Mouse (Mus musculus) embryonic facial prominence, embryonic 12.5 days (tissue): Measurements from ENCODE around the gene Sox6. TPM values are rescaled to one million over a fixed set of nuclear protein-coding genes. Genes with fewer than 3 reads are reported as not detected.

Experiments used
- ATAC-seq: fragments of 200-750 bp; cut with Nextera tagmentation; 2 replicates; pipeline ENCODE4 v1.8.0; 2017; ENCODE audit not compliant: insufficient number of reproducible peaks, insufficient read depth, low FRiP score, low TSS enrichment
- H3K27ac ChIP-seq: fragments of 300-500 bp; sonication (generic); 2 replicates; pipeline ENCODE4 v1.5.1; 2016; ENCODE audit warnings: mild to moderate bottlenecking
- H3K27me3 ChIP-seq: fragments of 300-500 bp; sonication (generic); 2 replicates; pipeline ENCODE4 v1.6.1; 2016; ENCODE audit warnings: mild to moderate bottlenecking, moderate library complexity
- H3K36me3 ChIP-seq: fragments of 300-500 bp; sonication (generic); 2 replicates; pipeline ENCODE4 v1.6.1; 2016; ENCODE audit warnings: mild to moderate bottlenecking
- H3K4me1 ChIP-seq: fragments of 300-500 bp; sonication (generic); 2 replicates; pipeline ENCODE4 v1.6.1; 2016
- H3K4me2 ChIP-seq: fragments of 300-500 bp; sonication (generic); replicated peaks from 2 replicates; pipeline ENCODE4 v1.6.1; 2016; ENCODE audit warnings: mild to moderate bottlenecking, moderate library complexity
- H3K4me3 ChIP-seq: fragments of 300-500 bp; sonication (generic); 2 replicates; pipeline ENCODE4 v1.5.1; 2016; ENCODE audit warnings: mild to moderate bottlenecking
- H3K9ac ChIP-seq: fragments of 300-500 bp; sonication (generic); 2 replicates; pipeline ENCODE4 v1.6.1; 2016; ENCODE audit warnings: mild to moderate bottlenecking, moderate library complexity
- H3K9me3 ChIP-seq: fragments of 300-500 bp; sonication (generic); 2 replicates; pipeline ENCODE4 v1.6.1; 2016; ENCODE audit warnings: mild to moderate bottlenecking, moderate library complexity
- WGBS: fragments of 180-500 bp; shearing (Covaris S2); methylation state at CpG from one replicate; pipeline ENCODE4 v1.1.7; 2016; 5-methylcytosine and 5-hydroxymethylcytosine counted together
- polyA plus RNA-seq: library from polyadenylated mRNA; unstranded; fragments of >200 nt; fragmentation: Nextera tagmentation; extraction: Ambion mirVana; gene quantifications from 2 replicates; pipeline ENCODE4 v1.2.1, GENCODE M21; 2016

Sox6 gene
- polyA plus RNA-seq, 1 experiment from 2014 or later, result 53.7 TPM

DNA sequence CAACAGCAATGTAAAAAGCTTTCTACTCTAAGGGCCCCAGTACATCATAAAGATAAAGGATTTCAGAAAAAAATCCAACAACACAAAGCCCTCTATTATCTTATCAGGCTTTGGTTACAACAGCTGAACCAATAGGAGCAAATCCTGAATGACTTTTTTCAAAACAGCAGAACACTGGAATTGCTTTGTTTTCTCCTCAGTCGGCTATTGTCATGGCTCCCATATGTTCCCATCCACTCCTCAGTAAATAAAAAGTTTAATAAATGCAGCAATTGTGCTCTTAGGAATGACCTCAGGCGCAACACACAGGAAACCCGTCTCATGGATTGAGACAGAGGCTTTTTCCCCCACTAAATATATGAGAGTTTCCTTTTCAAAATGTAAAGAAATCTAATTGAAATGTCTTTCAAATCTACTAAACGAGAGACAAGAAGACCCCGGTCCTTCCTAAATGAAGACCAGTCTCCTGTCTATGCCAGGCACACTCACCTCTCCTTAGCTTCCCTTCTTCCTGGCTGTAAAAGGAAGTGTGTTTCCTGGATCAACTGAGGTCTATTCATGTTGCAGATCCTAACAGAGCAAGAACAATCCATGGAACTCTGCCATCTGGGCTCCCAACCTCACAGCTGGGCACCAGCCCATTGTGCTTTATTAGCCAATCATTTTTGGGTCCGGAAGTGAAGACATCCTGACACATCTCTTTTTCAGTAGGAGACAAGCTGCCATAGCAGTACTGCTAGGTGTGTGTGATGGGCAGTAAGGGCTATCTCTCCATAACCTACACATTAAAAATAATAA is 369.2 kb downstream of the Sox6 start:
- no peak overlapping the region for H3K9ac ChIP-seq
- H3K4me3 ChIP-seq, result no peak overlapping the region
- 0 out of 2 replicates have a peak, but pooled peaks cover 4% of the 10 kb centered on the region for H3K27me3 ChIP-seq
- ATAC-seq, result no peak
- peaks cover 16% of the 10 kb centered on the region for H3K4me1 ChIP-seq
- no peak overlapping the region for H3K27ac ChIP-seq
- H3K4me2 ChIP-seq, result no peak overlapping the region
- H3K9me3 ChIP-seq, result no peaks in the 10 kb centered on the region
- no peaks in the 10 kb centered on the region for H3K36me3 ChIP-seq
- WGBS, result 37% methylated on average over 6 of the region's 6 CpGs

DNA sequence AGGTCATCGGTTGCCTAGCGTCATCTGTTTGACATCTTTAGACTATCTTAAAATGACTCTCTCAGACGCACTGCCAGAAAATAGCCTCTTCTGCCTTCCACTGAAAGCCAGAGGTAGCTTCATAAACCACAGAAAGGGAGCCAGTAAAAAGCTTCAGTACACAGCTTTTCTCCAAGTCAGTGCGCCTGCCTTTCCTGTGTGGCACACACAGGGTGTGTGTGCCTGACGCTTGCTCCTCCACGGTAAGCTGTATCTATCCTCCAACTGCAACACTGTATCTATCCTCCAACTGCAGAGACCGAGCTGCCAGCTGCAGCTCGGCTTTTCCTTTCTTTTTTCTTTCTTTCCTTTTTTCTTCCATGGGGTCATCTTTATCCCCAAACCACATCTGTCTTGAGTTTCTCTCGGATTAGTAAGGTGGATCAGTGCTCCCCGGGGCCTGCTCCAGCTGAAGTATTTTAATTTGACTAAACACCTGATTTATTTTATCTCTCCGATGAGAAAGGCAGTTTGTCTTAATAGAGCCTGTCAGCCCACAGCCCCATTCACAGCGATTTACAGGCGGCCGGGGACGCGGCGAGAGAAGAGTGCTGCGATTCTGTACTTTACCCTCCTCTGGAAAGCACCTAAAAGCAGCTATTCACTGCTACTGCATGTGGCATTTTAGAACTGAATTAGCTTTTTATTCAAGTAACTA is 371.8 kb downstream of the Sox6 start:
- Histone ChIP-seq H3K27me3 (0 out of 2 replicates have a peak, but pooled peaks cover 4% of the 10 kb centered on the region), H3K9ac (no peak overlapping the region), H3K4me3 (peak overlapping the region; percentile 20), H3K36me3 (no peaks in the 10 kb centered on the region), H3K9me3 (no peaks in the 10 kb centered on the region), H3K4me2 (peak overlapping the region; percentile 53), H3K4me1 (peaks cover 16% of the 10 kb centered on the region), H3K27ac (no peak overlapping the region)
- 15% methylated on average over 18 of the region's 18 CpGs for WGBS
- no peak for ATAC-seq

DNA sequence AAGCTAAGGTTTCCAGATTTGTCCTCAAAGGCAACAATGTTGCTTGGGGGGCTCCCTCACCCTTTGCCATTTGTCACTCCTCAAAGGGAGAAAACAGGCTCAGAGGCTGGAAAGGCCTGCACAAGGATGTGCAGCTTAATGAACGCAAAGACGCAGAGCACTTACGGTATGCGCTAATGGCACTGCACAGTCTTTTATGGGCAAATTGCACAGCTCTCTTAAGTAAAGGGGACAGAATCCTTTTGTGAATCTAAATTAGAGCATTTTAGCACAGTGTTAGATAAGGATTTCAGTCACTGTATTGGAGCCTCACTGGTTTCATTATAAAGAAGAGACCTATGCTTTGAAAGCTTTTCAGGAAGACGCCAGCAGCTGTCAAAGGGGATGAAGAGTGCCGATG is 375.2 kb downstream of the Sox6 start:
- Histone ChIP-seq H3K4me3 (no peak overlapping the region), H3K9me3 (no peaks in the 10 kb centered on the region), H3K36me3 (no peaks in the 10 kb centered on the region), H3K9ac (no peak overlapping the region), H3K27ac (no peak overlapping the region), H3K27me3 (0 out of 2 replicates have a peak, but pooled peaks cover 4% of the 10 kb centered on the region), H3K4me1 (peaks cover 14% of the 10 kb centered on the region), H3K4me2 (no peak overlapping the region)
- ATAC-seq, result no peak
- WGBS, result 70% methylated on average over 6 of the region's 6 CpGs

DNA sequence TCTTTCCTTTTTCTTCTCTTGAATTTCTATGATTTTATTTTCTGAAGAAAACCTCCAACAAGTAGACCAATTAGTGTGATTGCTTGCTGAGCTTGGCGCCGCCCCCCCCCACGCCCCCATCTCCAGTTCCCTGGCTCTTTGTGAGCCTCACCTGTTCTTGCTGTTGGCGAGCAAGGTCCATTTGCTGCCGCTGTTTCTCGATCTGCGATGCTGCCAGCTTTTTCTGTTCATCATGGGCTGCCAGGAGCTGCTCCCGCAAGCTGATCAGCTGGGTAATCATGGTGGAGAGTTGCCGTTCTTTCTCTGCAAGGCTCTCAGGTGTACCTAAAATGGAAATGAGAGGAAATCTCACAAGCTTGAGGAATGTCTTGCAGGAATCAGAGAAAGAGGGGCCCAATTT is 376.5 kb downstream of the Sox6 start:
- no peak for ATAC-seq
- no peak overlapping the region for H3K27ac ChIP-seq
- 86% methylated on average over 9 of the region's 9 CpGs for WGBS
- H3K4me3 ChIP-seq, result no peak overlapping the region
- H3K9me3 ChIP-seq, result no peaks in the 10 kb centered on the region
- 0 out of 2 replicates have a peak, but pooled peaks cover 4% of the 10 kb centered on the region for H3K27me3 ChIP-seq
- H3K4me2 ChIP-seq, result no peak overlapping the region
- H3K4me1 ChIP-seq, result 0 out of 2 replicates have a peak, but pooled peaks cover 7% of the 10 kb centered on the region
- no peaks in the 10 kb centered on the region for H3K36me3 ChIP-seq
- no peak overlapping the region for H3K9ac ChIP-seq

DNA sequence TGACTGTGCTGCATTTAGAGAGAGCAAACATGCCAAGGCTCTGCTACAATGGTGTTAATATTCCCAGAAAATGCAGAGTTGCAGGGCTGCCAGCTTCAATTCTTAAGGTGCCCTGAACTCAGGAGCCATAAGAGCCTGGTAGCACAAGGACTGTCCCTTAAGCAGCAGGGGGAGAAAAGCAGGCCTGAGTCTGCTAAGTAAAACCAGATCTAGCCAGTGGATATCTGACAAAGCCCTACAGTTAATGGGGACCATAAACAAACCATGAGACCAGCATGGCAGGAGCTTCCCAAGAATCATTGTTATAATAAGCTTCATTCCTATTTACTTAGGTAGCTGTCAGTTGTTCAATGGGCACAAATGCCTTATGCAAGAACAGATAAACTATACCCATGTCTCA is 391.9 kb downstream of the Sox6 start:
- Histone ChIP-seq H3K36me3 (no peaks in the 10 kb centered on the region), H3K27ac (peak overlapping the region; percentile 65; the same call in 1 of the 2 replicates), H3K4me2 (no peak overlapping the region), H3K4me3 (no peak overlapping the region), H3K4me1 (peaks cover 21% of the 10 kb centered on the region), H3K9me3 (no peaks in the 10 kb centered on the region), H3K9ac (no peak overlapping the region), H3K27me3 (no peaks in the 10 kb centered on the region)
- ATAC-seq, result no peak

DNA sequence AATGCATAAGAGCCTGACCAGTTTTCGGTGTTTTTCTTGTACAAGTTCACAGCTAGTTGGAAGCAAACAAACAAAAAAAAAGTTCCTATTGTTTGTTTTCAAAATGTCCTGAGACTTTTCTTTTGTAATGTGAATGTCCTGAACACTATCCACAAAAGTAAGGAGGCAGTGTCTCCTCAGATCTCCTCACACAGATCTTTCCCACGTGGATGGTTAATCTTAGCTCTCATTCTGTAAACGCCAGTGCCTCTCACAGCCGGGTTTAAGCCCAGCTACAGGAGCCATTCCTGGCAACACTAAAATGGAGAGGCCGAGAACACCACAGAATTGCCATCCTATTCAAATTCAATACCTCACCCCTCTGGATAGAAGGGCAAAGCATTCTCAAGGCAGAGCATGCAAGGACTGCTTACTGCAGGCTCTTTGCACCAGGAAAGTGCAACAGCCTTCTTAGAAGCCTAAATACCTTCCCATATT is 392.6 kb downstream of the Sox6 start:
- no peaks in the 10 kb centered on the region for H3K36me3 ChIP-seq
- no peak for ATAC-seq
- 13% methylated on average over 5 of the region's 5 CpGs for WGBS
- no peak overlapping the region for H3K4me3 ChIP-seq
- no peaks in the 10 kb centered on the region for H3K27me3 ChIP-seq
- H3K4me2 ChIP-seq, result no peak overlapping the region
- no peaks in the 10 kb centered on the region for H3K9me3 ChIP-seq
- H3K9ac ChIP-seq, result no peak overlapping the region
- H3K4me1 ChIP-seq, result peaks cover 21% of the 10 kb centered on the region
- peak overlapping the region; percentile 65 for H3K27ac ChIP-seq

DNA sequence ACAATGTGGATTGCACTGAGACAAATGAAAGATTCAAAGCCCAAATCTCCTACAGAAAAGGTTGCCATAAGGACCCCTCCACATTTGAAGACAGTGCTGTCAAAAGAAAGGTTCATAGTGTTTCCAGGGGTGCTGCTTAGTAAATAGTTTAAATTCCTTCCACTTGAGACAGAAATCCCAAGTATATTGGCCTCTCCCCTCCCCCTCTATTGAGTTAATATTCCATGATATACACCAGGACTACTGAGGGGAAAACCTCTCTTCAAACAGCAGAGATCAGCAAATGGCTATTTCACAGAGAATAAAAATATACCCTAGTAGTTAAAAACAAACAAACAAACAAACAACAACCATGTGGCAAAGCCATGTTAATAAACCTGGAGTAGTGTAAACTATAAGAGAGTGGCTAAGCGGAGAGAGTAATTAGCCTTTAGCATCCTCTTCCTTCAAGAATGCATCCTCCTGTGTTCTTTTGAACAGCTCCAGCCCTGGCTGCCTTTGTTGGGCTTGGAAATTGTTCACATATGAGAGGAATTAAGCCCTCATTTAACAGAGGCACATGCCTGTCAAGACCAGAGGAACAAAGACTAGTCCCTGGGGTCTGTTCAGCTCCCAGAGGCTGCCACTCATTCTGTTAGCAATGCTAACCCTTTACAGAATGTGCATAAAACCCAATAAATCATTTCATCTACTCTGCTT is 393.2 kb downstream of the Sox6 start:
- Histone ChIP-seq H3K4me2 (no peak overlapping the region), H3K27ac (peak overlapping the region; percentile 65; the same call in 1 of the 2 replicates), H3K4me3 (no peak overlapping the region), H3K27me3 (no peaks in the 10 kb centered on the region), H3K36me3 (no peaks in the 10 kb centered on the region), H3K4me1 (peaks cover 21% of the 10 kb centered on the region), H3K9me3 (no peaks in the 10 kb centered on the region), H3K9ac (no peak overlapping the region)
- 17% methylated on average over 1 of the region's 1 CpGs for WGBS
- ATAC-seq, result peak; percentile 41; the same call in 1 of the 2 replicates

DNA sequence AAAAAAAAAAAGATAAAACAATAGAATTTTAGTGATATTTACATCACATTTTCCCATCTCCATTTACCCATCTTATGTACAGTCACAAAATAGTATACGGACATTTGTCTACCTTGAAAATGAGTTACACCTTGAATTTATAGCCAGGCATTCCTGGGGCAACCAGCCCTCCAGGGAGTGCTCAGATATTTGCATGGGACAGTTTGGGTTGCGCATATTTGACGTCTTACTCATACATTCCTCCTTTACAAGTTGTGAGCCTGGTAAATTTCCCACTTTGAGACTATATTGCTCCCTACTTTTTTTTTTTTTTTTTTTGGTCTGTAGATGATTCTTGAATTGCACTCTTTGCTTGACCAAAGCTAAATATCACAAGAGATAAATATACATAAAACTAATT is 407.9 kb downstream of the Sox6 start:
- Histone ChIP-seq H3K36me3 (no peaks in the 10 kb centered on the region), H3K27ac (no peak overlapping the region), H3K4me1 (peaks cover 3% of the 10 kb centered on the region), H3K4me2 (no peak overlapping the region), H3K4me3 (no peak overlapping the region), H3K9me3 (no peaks in the 10 kb centered on the region), H3K9ac (no peak overlapping the region), H3K27me3 (no peaks in the 10 kb centered on the region)
- 81% methylated on average over 3 of the region's 3 CpGs for WGBS
- ATAC-seq, result no peak

DNA sequence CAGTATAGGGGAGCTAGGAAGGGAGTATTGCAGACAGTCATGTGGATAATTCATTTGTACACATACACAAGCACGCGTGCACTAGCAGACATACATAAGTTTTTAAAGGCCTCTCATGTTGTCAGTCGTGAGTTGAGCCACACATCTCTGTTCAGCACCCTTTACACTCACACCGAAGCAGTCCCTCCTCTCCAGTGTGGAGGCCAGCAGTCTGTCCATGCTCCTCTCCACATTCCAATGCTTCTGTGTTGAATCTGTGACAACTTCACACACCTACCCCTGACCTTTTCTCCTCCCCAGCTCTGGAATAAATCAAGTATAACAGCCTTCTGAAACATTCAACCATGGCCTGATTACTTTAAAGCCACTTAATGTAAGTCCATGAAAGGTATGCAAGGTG is 408.3 kb downstream of the Sox6 start:
- Histone ChIP-seq H3K9ac (no peak overlapping the region), H3K27ac (no peak overlapping the region), H3K36me3 (no peaks in the 10 kb centered on the region), H3K4me2 (no peak overlapping the region), H3K4me1 (peaks cover 7% of the 10 kb centered on the region), H3K27me3 (no peaks in the 10 kb centered on the region), H3K4me3 (no peak overlapping the region), H3K9me3 (no peaks in the 10 kb centered on the region)
- 77% methylated on average over 4 of the region's 4 CpGs for WGBS
- no peak for ATAC-seq

DNA sequence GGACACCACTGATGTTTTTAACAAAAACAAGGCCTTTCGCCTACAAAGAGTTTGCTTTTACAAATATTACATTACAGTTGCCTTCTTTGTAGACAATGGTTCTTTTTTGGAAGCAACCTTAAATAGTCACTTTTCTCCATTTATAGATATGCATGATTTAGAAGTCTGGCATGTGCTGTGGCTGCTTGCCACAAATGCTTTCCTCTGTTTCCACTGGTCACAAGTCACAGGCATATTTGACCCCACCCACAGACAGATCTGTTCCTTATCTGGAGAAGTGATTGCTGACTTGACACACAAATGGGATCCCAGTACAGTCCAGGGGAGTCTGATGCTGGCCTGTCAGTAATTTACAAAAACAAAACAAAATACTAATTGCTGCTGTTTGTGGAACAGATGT is 409.8 kb downstream of the Sox6 start:
- no peaks in the 10 kb centered on the region for H3K36me3 ChIP-seq
- ATAC-seq, result no peak
- no peak overlapping the region for H3K27ac ChIP-seq
- H3K27me3 ChIP-seq, result no peaks in the 10 kb centered on the region
- H3K4me2 ChIP-seq, result no peak overlapping the region
- H3K4me3 ChIP-seq, result no peak overlapping the region
- H3K4me1 ChIP-seq, result peaks cover 20% of the 10 kb centered on the region
- H3K9ac ChIP-seq, result no peak overlapping the region
- H3K9me3 ChIP-seq, result no peaks in the 10 kb centered on the region
- 87% methylated on average over 1 of the region's 1 CpGs for WGBS

DNA sequence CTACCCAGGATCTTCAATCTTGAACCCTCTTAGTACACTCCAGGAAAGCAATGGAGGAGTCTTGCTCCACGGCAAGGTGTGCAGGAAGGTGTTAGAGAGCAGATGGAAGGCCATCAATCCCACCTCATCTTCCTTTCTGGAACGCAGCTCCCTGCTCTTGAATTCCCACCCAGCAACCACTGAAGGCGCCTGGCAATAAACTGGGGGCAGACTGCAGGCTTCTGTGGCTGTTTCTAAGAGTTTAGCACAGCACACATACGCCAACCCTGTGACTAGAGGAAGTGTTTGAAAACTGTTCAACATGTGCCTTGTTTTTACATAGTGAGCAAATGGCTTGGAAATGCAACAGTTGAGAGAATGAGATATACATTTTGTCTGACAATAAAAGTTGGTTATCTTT is 412.6 kb downstream of the Sox6 start:
- peak overlapping the region; percentile 72 for H3K27ac ChIP-seq
- no peaks in the 10 kb centered on the region for H3K27me3 ChIP-seq
- no peak overlapping the region for H3K4me2 ChIP-seq
- no peak overlapping the region for H3K4me3 ChIP-seq
- no peak for ATAC-seq
- no peak overlapping the region for H3K9ac ChIP-seq
- no peaks in the 10 kb centered on the region for H3K36me3 ChIP-seq
- H3K9me3 ChIP-seq, result no peaks in the 10 kb centered on the region
- WGBS, result 63% methylated on average over 4 of the region's 4 CpGs
- peaks cover 20% of the 10 kb centered on the region for H3K4me1 ChIP-seq
